Mouse (Mus musculus): ENCODE data around the gene Scn8a.

Scn8a gene

GRCm38 (mm10) chr15:101069641-101070190, 200.1 kb downstream of the Scn8a start:
- DNase-seq (ENCODE audit: low read depth, low spot score) = no peak

DNA sequence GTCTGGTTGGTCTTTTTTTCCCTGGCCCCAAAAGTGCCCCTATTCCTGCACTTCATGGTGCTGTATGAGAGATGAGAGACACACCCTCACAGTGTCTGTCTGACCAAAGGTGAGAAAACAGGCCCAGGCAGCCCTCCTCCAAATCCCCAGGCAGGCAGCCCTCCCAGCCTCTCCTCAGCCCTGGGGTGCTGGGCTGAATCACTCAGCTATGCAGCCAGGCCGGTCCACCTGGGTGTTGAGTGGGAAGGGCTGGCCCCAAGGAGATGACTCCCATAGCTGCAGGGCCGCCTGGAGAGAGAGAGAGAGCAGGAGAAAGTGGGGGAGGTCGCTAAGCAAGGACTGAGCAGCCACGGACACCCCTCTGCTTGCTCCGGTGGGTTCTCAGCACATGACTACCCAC, 201.1 kb downstream of the Scn8a start:
- no peak for DNase-seq (ENCODE audit: low read depth, low spot score)

- DNase-seq (ENCODE audit: low read depth, low spot score) = no peak
These were observed 203.1 kb downstream of the Scn8a start for GRCm38 (mm10) chr15:101072736-101073135.

DNA sequence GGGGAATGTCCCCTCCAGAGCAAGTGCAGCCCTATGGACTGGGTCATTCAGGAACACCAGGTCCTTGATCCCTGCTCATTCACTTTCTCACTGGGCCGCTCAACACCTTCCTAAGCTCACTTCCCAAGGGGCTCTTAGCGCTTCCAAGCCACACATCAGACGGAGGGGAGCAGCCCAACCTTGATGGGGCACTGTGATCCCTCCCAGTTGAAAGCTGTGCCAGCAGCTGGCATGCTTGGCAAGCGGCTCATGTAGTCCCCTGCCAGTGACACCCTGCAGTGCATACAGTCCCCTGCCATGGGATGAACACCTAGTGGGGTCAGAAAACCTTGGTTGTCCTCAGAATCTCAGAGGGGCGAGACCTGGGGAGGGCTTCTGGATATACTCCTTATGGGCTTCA, 204.4 kb downstream of the Scn8a start:
- no peak for DNase-seq (ENCODE audit: low read depth, low spot score)

DNA sequence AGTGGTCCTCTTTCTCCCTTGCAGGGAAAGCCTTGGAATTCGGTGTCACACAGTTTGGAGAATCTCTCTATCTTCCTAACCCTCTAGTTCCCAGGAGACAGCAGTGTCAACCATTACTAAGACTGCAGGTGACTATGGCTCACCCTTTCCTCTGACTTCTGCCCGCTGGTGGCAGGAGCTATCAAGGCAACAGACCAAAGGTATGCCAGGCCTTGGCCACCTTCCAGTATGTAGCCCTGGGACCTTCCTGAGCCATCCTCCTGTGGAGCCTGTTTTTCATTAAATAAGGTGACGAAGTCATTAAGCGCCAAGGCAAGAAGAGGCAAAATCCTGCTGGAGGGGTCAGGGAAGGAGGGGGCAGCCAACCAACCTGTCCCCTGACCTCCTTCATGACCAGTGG, 205.5 kb downstream of the Scn8a start:
- DNase-seq (ENCODE audit: low read depth, low spot score) = no peak

DNA sequence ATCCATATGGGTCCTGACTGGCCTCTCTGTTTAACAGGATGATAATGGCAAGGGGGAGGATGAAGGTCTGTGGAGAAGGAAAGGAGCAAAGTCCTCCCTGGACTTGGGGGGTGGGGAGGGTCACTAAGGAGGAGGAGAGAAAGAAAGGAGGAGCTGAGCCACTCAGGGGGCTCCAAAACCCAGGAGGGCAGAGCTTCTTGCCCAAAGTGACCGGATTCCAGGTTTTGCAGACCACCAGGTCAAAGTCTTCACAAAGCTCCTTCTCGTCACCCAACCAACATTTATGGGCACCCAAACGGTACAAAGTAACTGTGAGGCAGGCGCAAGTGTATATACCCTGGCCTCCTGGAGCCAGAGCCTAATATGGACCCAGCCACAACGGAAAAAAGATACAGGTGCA, 206.0 kb downstream of the Scn8a start:
- no peak for DNase-seq (ENCODE audit: low read depth, low spot score)

DNA sequence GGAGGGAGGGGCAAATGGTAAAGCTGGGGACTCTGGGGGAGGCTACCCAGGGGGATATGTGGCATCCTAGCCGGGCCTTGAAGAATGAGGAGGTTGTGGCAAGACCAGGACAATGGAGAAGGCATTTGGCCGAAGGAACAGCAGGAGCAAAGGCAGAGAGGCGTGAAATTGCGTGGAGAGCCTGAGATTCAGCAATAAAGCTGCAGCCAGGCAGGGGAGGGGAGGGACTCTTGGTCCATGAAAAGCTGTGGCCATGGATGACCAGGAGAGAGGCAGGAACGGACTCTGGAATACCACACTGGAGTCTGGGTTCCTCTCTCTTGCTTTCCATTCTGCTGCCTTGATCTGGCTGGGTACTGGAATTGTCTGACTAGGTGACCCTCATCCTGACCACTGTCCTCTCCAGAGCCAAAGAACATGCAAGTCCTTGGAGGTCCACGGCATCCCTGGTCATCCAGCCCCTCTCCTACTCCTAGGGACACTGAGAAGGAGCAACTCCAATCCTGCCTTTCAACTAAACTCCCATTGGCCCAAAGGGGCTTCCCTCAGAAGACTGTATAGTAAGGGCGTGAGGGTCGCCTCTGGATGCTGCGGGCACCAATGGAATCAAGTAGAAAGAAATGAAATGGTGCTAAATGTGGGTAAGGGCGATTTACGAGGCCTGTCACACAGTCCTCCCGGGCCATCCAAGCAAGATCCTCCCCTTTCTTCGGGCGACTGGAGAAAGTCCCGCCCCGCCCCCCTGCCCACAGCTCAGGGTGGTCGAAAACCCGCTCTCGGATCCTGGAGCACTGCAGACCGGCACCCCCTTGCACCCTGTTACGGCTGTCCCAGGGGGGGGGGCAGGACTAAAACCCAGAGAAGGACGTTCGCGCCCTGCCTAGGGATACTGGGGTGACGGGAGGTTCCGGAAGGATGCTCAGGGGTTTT, 206.7 kb downstream of the Scn8a start:
- peak; percentile 40 for DNase-seq (ENCODE audit: low read depth, low spot score)

DNA sequence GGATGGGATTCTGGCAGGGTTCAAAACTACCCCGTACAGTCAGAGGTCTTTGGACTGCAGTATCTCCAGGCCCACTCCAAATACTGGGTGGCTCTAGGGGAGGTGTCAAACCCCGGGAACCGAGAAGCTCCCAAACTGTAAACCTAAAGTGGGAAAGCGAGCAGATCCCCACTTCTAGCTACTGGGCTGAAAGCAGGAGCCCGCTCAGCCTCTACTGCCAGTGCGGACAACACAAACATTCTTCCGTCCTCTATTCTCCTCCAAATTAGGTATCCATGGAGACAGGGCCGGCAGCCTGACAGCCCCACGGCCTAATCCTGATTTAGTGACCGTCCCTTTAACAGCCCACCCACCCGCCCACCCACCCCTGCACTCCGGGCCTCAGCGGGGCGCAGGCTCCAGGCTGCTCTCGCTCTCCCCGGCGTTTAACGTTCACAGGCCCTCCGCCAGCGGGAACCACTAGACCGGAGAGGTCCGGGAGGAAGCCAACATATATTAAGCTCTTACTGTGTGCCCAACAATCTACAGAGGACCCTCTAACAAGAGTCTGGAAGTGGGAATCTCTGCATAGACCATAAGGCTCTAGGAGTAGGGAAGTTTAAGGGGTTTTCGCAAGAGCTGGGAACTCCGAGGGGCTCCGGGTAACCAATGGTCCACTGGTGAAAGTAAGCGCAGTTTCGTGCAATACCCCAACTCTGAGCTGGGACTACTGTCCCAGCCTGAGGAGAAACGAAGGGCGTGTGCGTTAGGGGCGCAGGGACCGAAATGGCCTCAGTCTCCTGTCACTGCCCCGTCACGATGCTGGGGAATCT, 207.5 kb downstream of the Scn8a start:
- peak; percentile 10 for DNase-seq (ENCODE audit: low read depth, low spot score)

DNA sequence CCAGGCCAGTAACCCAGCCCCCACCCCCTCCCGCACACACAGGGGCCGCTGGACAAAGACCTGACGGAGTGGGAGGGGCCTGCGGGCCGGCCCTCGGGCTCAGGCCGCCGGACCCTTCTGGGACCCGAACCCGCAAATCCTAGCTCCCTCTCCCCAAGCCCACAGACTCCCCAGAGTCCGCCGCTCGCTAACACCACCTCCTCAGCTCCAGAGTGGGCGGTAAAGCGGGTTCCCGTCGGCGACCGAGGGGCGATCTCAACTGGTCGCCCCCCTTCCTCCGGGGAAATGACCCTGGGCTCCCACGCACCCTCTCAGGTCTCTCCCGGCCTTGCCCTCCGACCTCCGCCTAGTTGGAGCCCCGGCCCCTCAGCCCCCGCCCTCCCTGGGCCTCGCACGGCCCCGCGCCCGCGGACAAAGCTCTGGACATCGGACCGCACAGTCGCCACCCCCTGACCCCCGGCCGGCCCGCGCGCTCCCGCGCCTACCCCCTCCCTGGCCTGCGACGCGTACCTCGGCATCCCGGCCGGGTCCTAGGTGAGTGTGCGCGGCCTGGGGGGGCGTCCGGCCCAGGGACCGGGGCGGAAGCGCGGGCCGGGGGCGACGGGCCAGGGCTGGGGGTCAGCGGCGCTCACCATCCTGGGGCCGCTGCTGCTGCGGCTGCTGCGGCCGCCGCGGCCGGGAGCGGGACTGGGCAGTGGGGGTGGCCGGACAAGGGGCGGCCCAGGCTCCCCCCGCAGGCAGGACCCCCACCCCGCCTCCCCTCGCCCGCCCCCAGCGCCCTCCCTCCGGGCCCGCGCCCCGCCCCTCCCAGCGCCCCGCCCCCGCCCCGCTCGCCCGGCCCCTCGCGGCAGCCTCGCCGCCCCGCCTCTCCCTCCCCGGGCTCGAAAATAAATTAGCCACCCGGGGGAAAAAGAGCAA, 208.4 kb downstream of the Scn8a start, which contains the start of gene Fignl2:
Gene Fignl2, minus strand, starts transcription at position 755 of the 918 bp plus-strand sequence.
- no peak for DNase-seq (ENCODE audit: low read depth, low spot score)

DNA sequence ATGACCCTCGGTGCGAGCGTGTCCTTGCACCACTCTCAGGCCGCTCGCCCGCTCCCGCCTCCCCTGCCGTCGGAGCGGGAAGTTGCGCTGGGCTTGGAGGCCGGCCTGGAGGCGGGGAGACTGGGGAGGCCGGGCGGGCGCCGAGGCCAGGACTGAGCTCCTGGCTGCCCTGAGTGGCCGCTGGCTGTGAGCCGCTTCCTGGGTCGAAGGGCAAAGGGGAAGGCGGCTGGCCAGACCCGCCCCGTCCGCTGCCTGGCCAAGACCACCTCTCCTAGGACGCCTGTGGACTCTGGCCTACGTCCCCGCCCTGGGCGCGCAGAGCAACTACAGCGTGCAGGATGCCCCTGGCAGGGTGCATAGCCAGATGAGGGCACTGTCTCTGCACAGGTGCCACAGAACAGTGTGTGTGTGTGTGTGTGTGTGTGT, 209.1 kb downstream of the Scn8a start:
- peak; percentile 65 for DNase-seq (ENCODE audit: low read depth, low spot score)

- no peak for DNase-seq (ENCODE audit: low read depth, low spot score)
These were observed 210.4 kb downstream of the Scn8a start for GRCm38 (mm10) chr15:101080031-101080520.

- no peak for DNase-seq (ENCODE audit: low read depth, low spot score)
These were observed 211.4 kb downstream of the Scn8a start for GRCm38 (mm10) chr15:101081035-101081548.

DNA sequence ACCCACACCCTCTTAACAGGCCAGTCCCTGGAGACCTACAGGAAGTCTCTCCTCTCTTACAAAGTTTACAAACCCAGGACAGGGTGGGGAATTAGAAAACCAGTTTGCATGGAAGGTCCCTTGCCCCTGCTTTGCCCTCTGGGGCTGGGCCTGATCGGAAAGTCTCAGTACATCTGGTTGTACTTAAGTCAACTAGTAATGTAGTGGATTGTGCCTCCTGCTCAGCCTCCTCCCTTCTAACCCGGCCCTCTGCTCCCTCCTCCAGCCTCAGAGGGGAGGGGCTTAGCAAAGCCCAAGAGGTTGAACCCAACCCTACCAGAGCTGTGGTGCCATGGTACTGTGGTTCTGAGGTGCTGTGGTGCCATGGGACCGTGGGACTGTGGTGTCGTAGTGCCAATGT, 212.6 kb downstream of the Scn8a start:
- DNase-seq (ENCODE audit: low read depth, low spot score) = no peak

DNA sequence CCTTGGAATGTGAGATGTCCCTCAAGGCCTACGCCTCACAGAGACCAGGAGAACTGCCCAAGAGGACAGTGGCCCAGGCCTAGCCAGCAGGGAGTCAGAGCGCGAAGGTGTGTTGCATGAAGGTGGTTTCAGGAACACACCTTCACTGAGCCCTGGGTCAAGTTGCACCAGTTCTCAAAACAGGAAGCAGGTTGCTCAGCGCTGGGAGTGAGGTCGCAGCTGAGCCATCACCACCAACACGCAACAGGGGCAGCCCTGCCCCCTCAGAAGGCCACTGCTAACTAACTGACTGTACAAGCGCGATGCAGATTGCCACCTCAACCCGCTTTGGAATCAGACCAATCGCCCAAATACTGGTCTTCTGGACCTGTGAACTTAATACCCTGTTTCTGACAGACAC, 214.8 kb downstream of the Scn8a start:
- DNase-seq (ENCODE audit: low read depth, low spot score) = no peak

DNA sequence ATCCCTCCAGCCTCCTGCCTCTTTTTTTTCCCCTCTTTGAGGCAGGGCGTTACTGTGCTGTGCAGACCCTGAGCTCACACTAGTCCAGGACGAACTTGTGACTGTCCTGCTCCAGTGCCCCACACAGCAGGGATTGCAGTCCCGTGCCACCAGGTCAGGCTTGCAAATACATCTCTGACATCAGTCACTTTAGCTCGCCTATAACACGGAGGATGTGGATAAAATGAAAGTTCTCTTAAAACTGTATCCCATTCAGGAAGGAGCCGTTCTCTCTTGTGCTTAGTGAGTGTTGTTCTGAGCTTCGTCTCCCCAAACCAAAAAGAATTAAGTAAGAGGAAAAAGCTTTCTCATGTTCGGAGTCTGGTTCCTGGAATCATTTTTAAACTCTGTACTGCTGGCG, 216.8 kb downstream of the Scn8a start:
- no peak for DNase-seq (ENCODE audit: low read depth, low spot score)

- DNase-seq (ENCODE audit: low read depth, low spot score) = peak; percentile 20
These were observed 217.3 kb downstream of the Scn8a start for GRCm38 (mm10) chr15:101086956-101087355.

GRCm38 (mm10) chr15:101088291-101088690, 218.6 kb downstream of the Scn8a start:
- peak; percentile 27 for DNase-seq (ENCODE audit: low read depth, low spot score)

GRCm38 (mm10) chr15:101091551-101091950, 221.9 kb downstream of the Scn8a start:
- no peak for DNase-seq (ENCODE audit: low read depth, low spot score)

- peak; percentile 46 for DNase-seq (ENCODE audit: low read depth, low spot score)
These were observed 222.6 kb downstream of the Scn8a start for GRCm38 (mm10) chr15:101092121-101092828.

All from brain, adult 2 months (tissue).